ENCODE assay signal across 9 mouse cellular contexts in the genomic region with DNA sequence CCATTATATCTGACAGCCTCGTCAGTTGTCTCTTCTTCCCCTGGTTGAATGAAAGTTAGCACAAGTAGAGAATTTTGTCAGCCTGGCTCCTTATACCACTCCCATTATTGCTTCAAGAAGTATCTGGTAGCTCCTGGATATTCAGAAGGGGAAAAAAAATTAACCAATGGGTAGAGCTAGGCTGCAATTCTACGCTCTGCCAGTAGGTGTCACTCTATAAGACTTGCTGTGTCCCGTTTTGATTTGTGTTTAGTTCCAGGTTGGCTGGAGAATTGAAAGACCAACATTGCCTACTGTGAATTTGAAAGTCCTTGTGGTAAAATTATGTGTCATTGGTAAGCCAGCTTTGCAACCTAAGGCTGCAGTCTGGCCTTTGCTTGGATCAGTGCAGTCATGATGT.
DNase-seq lines count a peak whose midpoint lies in the region; ATAC-seq and TF ChIP-seq lines count a peak whose summit lies in the region.
"Had no signal": no experiment of that assay in that cellular context is flagged by ENCODE, and none has a peak within 500 bp of the region (broad histone marks: within the 10 kb centered on the region; RNA-seq: fewer than 3 reads in every experiment).

No protein-coding gene starts in this region.

- no peak overlapping the region for H3K4me2 ChIP-seq in hindbrain, embryonic 14.5 days (replicated peaks)
- H3K4me2 ChIP-seq in liver, postnatal 0 days (ENCODE audit: low read depth, low read length): no peak overlapping the region
- H3K4me2 ChIP-seq: limb, embryonic 12.5 days had no signal

- H3K4me3 ChIP-seq in hindbrain, embryonic 10.5 days: no peak overlapping the region
- no peak overlapping the region for H3K4me3 ChIP-seq in hindbrain, embryonic 14.5 days (replicated peaks; ENCODE audit: low read length)
- H3K4me3 ChIP-seq in liver, postnatal 0 days (ENCODE audit: low read depth, low read length): no peak overlapping the region
- H3K4me3 ChIP-seq: limb, embryonic 12.5 days had no signal

- H3K9ac ChIP-seq in hindbrain, embryonic 14.5 days: no peak overlapping the region
- no peak overlapping the region for H3K9ac ChIP-seq in liver, postnatal 0 days (replicated peaks)
- H3K9ac ChIP-seq: limb, embryonic 12.5 days had no signal

- peak; percentile 18 for DNase-seq in hindbrain, embryonic 10.5 days (ENCODE audit: low spot score)
- no peak for DNase-seq in hindbrain, embryonic 14.5 days (ENCODE audit: low spot score)
- DNase-seq in adrenal gland, postnatal 36 days: peak; percentile 14 to 43
- DNase-seq in liver, postnatal 0 days: no peak
- DNase-seq in Muller cell, postnatal 12 days (ENCODE audit: inconsistent ontology term): no peak
- DNase-seq in gastrocnemius, postnatal 10 days: no peak

- no peaks in the 10 kb centered on the region for H3K4me1 ChIP-seq in hindbrain, embryonic 10.5 days (replicated peaks)
- H3K4me1 ChIP-seq in hindbrain, embryonic 14.5 days (replicated peaks; ENCODE audit: control insufficient read depth, insufficient read depth, low read length): no peaks in the 10 kb centered on the region
- H3K4me1 ChIP-seq in liver, postnatal 0 days (ENCODE audit: insufficient read depth): no peaks in the 10 kb centered on the region
- H3K4me1 ChIP-seq: limb, embryonic 12.5 days had no signal

- no peaks in the 10 kb centered on the region for H3K9me3 ChIP-seq in hindbrain, embryonic 10.5 days
- no peaks in the 10 kb centered on the region for H3K9me3 ChIP-seq in hindbrain, embryonic 14.5 days (ENCODE audit: control insufficient read depth, low read length)
- H3K9me3 ChIP-seq in liver, postnatal 0 days (ENCODE audit: low read length): no peaks in the 10 kb centered on the region
- H3K9me3 ChIP-seq: limb, embryonic 12.5 days had no signal

- H3K36me3 ChIP-seq in hindbrain, embryonic 10.5 days: no peaks in the 10 kb centered on the region
- no peaks in the 10 kb centered on the region for H3K36me3 ChIP-seq in hindbrain, embryonic 14.5 days (replicated peaks; ENCODE audit: control insufficient read depth, insufficient read depth)
- H3K36me3 ChIP-seq in liver, postnatal 0 days (replicated peaks; ENCODE audit: insufficient read depth, low read length): no peaks in the 10 kb centered on the region
- H3K36me3 ChIP-seq: limb, embryonic 12.5 days had no signal

- no peaks in the 10 kb centered on the region for H3K27me3 ChIP-seq in hindbrain, embryonic 10.5 days (ENCODE audit: insufficient read depth, poor library complexity, severe bottlenecking)
- no peaks in the 10 kb centered on the region for H3K27me3 ChIP-seq in hindbrain, embryonic 14.5 days (ENCODE audit: control insufficient read depth, insufficient read depth, low read length)
- no peaks in the 10 kb centered on the region for H3K27me3 ChIP-seq in liver, postnatal 0 days (ENCODE audit: insufficient read depth, low read length)
- H3K27me3 ChIP-seq: limb, embryonic 12.5 days had no signal

- WGBS in hindbrain, embryonic 10.5 days: 48% methylated on average over 3 of the region's 3 CpGs
- 48% methylated on average over 3 of the region's 3 CpGs for WGBS in hindbrain, embryonic 14.5 days
- WGBS in liver, postnatal 0 days (ENCODE audit: insufficient replicate concordance): 42% methylated on average over 3 of the region's 3 CpGs

- H3K27ac ChIP-seq in hindbrain, embryonic 10.5 days: no peak overlapping the region
- H3K27ac ChIP-seq in hindbrain, embryonic 14.5 days: no peak overlapping the region
- H3K27ac ChIP-seq in liver, postnatal 0 days (ENCODE audit: low read depth): no peak overlapping the region
- H3K27ac ChIP-seq: limb, embryonic 12.5 days had no signal

- peak; percentile 71 for TF ChIP-seq CTCF in liver, postnatal 0 days (IDR thresholded peaks at IDR 0.05; ENCODE audit: low read depth)

- TF ChIP-seq EP300 in liver, postnatal 0 days (IDR thresholded peaks at IDR 0.05; ENCODE audit: low read depth): no peak

- no peak for ATAC-seq in hindbrain, embryonic 14.5 days (ENCODE audit: low FRiP score)
- ATAC-seq in CD4-positive, CD25-positive, alpha-beta regulatory T cell, adult 4 months: peak; percentile 64
- no peak for ATAC-seq in liver, postnatal 0 days
- no peak for ATAC-seq in monocyte, adult 5-6 weeks (replicated peaks; ENCODE audit: insufficient number of reproducible peaks, low FRiP score, low TSS enrichment, poor library complexity, severe bottlenecking)

Comparison
In these comparisons a context has a peak if more than half of its experiments do, and no peak if none do; other contexts are left out.
1. DNase-seq: peak in hindbrain, embryonic 10.5 days (single experiment) and adrenal gland, postnatal 36 days (2 of 2); none in hindbrain, embryonic 14.5 days (single experiment), liver, postnatal 0 days (single experiment), Muller cell, postnatal 12 days (single experiment) and gastrocnemius, postnatal 10 days (single experiment).